Mouse (Mus musculus): ENCODE results near the gene Dnmt3a.

DNA sequence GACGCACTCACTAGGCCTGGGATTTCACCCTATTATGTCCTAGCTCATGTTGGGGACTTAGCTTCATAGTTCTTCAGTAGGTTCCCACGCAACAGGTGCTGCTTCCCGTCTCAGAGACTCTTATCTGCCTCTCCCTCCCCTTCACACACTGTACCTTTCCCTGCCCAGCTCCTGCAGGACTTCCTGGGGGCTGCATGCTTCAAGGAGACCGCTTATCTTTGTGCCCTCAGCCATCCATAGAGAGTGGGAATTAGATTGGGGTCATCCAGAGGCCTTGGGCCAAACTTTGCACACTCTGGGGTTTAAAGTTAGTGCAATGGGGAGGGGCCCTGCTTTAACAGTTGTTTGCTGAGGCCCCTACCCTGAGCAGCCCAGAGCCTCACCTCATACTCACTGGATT is 21.1 kb upstream of the Dnmt3a start:
- TF ChIP-seq CTCF (IDR thresholded peaks at IDR 0.05) (no peak), EP300 (IDR thresholded peaks at IDR 0.05) (no peak)

Measured in lung, postnatal 0 days (tissue).